Comparison of ENCODE assay signal across 16 mouse cellular contexts in genomic region chr16:15113131-15113530, GRCm38 (mm10).
"Had no signal": no experiment of that assay in that cellular context is flagged by ENCODE, and none has a peak within 500 bp of the region (broad histone marks: within the 10 kb centered on the region; RNA-seq: fewer than 3 reads in every experiment).

No protein-coding gene starts in this region.

- H3K4me3 ChIP-seq: lung, embryonic 15.5 days; megakaryocyte, embryonic 14.5 days; midbrain, embryonic 13.5 days; midbrain, embryonic 15.5 days; neural tube, embryonic 12.5 days had no signal

- ATAC-seq: lung, postnatal 0 days; midbrain, embryonic 13.5 days; midbrain, embryonic 15.5 days had no signal

- H3K36me3 ChIP-seq: lung, embryonic 15.5 days; midbrain, embryonic 13.5 days; midbrain, embryonic 15.5 days; neural tube, embryonic 12.5 days had no signal

- H3K9me3 ChIP-seq: lung, embryonic 15.5 days; megakaryocyte, embryonic 14.5 days; midbrain, embryonic 13.5 days; midbrain, embryonic 15.5 days; neural tube, embryonic 12.5 days had no signal

- H3K27me3 ChIP-seq: lung, embryonic 15.5 days; megakaryocyte, embryonic 14.5 days; midbrain, embryonic 13.5 days; midbrain, embryonic 15.5 days; neural tube, embryonic 12.5 days had no signal

- H3K4me1 ChIP-seq: megakaryocyte, embryonic 14.5 days; midbrain, embryonic 13.5 days; midbrain, embryonic 15.5 days; neural tube, embryonic 12.5 days had no signal

- H3K27ac ChIP-seq: lung, embryonic 15.5 days; macrophage; midbrain, embryonic 13.5 days; midbrain, embryonic 15.5 days; neural tube, embryonic 12.5 days had no signal

- DNase-seq: lung, adult 2 months; lung, postnatal 14 days; lung, postnatal 36 days; right cerebral cortex, postnatal 25 days; right cerebral cortex, postnatal 4 days; spleen, adult 18-20 months; thymus, adult 18-20 months; thymus, postnatal 14 days; thymus, postnatal 36 days had no signal
